Mouse (Mus musculus) intestine, embryonic 16.5 days (tissue): Measurements from ENCODE around the gene Flot2. TPM values are rescaled to one million over a fixed set of nuclear protein-coding genes. Genes with fewer than 3 reads are reported as not detected.

Experiments used
- ATAC-seq: fragments of 200-750 bp; cut with Nextera tagmentation; 2 replicates; pipeline ENCODE4 v1.8.0; 2017; ENCODE audit warnings: moderate TSS enrichment, moderate library complexity
- H3K27ac ChIP-seq: fragments of 300-500 bp; sonication (generic); 2 replicates; pipeline ENCODE4 v1.5.1; 2014; ENCODE audit warnings: mild to moderate bottlenecking, low read length
- H3K27me3 ChIP-seq: fragments of 300-500 bp; sonication (generic); replicated peaks from 2 replicates; pipeline ENCODE4 v1.6.1; 2014; ENCODE audit warnings: low read length, control low read depth, mixed read lengths; ENCODE audit not compliant: control insufficient read depth, insufficient read depth
- H3K36me3 ChIP-seq: fragments of 300-500 bp; sonication (generic); 2 replicates; pipeline ENCODE4 v1.6.1; 2014; ENCODE audit warnings: low read length, control low read depth; ENCODE audit not compliant: control insufficient read depth, insufficient read depth
- H3K4me1 ChIP-seq: fragments of 300-500 bp; sonication (generic); 2 replicates; pipeline ENCODE4 v1.6.1; 2014; ENCODE audit warnings: low read length, control low read depth, mixed read lengths; ENCODE audit not compliant: control insufficient read depth, insufficient read depth
- H3K4me2 ChIP-seq: fragments of 300-500 bp; sonication (generic); 2 replicates; pipeline ENCODE4 v1.6.1; 2014; ENCODE audit warnings: low read depth, low read length, control low read depth
- H3K4me3 ChIP-seq: fragments of 300-500 bp; sonication (generic); 2 replicates; pipeline ENCODE4 v1.5.1; 2014; ENCODE audit warnings: mild to moderate bottlenecking, low read length
- H3K9ac ChIP-seq: fragments of 300-500 bp; sonication (generic); 2 replicates; pipeline ENCODE4 v1.6.1; 2014; ENCODE audit warnings: low read depth, low read length
- H3K9me3 ChIP-seq: fragments of 300-500 bp; sonication (generic); 2 replicates; pipeline ENCODE4 v1.6.1; 2016; ENCODE audit warnings: low read length, control low read depth; ENCODE audit not compliant: control insufficient read depth
- WGBS: fragments of 180-500 bp; shearing (Covaris S2); extraction: QIAGEN DNeasy Blood & Tissue Kit; methylation state at CpG from one replicate; pipeline ENCODE4 v1.1.7; 2014; 5-methylcytosine and 5-hydroxymethylcytosine counted together
- polyA plus RNA-seq: library from polyadenylated mRNA; unstranded; fragments of >200 nt; fragmentation: Nextera tagmentation; extraction: Ambion mirVana; gene quantifications from 2 replicates; pipeline ENCODE4 v1.2.1, GENCODE M21; 2015

Flot2 gene
- polyA plus RNA-seq, 1 experiment from 2014 or later, result 40.9 TPM

DNA sequence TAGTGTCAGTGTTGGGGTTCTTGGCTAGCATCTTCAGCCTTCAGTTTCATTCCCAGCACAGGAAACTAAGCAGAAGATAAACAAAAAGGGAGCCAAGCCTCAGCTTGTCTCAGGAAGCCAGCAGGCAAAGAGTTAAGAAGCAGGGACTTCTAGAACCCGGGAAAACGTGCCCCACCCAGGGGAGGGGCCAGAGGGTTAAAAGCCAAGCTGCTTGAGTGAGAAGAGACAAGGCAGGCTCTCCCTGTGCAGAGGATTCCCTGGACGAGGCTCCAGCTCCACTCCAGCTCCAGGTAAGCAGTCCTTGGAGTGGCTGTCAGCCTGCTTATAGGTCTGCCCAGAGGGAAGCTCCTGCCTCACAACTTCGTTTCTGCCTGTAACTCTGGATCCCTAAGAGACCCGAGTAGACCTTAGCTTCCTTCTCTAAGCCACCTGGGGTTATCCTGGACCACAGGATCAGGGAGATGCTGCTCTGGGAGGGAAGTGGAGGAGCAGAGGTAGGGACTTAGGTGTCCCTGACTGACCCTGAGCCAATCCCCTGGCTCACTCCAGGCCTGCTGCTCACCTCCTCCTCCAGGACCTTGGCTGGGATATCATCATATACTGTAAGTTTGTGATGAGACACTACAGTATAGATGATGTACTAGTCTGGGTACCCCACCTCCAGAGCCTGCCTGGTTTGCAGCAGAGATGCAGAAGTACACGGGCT lies 34.8 kb downstream of the Flot2 start:
- H3K4me1 ChIP-seq, result no peaks in the 10 kb centered on the region
- H3K4me2 ChIP-seq, result no peak overlapping the region
- peaks cover 15% of the 10 kb centered on the region for H3K36me3 ChIP-seq
- no peak overlapping the region for H3K9ac ChIP-seq
- H3K4me3 ChIP-seq, result no peak overlapping the region
- H3K27ac ChIP-seq, result no peak overlapping the region
- 0 out of 2 replicates have a peak, but pooled peaks have one; percentile 30 for ATAC-seq
- 29% methylated on average over 6 of the region's 6 CpGs for WGBS
- no peaks in the 10 kb centered on the region for H3K27me3 ChIP-seq
- H3K9me3 ChIP-seq, result no peaks in the 10 kb centered on the region

DNA sequence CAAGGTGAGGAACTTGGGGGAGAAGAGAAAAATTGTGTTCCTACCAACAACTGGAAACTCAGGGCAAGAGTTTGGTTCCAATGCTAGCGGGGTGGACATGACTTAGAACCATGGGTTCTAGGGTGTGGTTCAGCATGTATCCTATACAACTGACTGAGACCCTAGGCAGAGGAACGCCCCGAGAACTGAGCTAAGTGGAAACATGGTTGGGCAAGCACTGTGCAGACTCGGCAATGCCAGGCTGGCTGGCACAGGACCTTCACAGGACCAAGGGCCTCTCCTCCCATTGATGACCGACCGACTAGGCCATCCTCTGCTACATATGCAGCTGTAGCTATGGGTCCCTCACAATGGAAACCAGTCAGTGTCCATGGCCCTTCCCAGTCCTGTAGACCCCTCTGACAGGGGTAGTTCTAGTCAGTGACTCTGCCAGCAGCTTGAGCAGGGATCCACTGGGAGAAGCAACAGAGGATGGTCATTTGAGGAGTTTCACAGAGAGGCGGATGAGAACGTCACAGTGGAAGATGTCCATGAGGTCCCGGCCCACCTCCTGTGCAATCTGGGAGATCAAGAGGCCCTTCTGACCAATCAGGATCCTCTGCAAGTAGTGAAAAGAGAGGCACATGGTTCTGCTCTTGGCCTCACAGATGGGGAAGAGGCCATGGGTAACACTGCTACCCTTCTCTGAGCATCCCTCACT lies 36.0 kb downstream of the Flot2 start:
- ATAC-seq, result peak; percentile 56

DNA sequence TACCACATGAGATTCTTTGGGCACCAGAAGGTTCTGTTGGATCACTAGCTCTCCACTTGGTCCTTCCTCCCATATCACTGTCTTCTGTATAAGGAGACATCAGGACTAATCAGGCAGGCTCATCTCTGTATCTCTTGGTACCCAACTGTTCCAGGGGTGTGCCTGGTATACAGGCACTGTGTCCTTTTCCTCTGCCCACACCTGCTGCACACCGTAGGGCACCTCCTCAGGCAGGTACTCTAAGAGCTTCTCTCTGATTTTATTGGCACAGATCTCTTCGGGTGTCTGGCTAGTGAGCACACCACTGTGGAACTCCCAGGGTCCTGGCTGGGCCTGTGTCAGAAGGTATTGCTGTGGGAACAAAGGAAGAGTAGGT lies 36.5 kb downstream of the Flot2 start:
- Histone ChIP-seq H3K27me3 (no peaks in the 10 kb centered on the region), H3K4me2 (no peak overlapping the region), H3K9me3 (no peaks in the 10 kb centered on the region), H3K27ac (no peak overlapping the region), H3K4me3 (no peak overlapping the region), H3K4me1 (peaks cover 4% of the 10 kb centered on the region), H3K36me3 (peaks cover 15% of the 10 kb centered on the region), H3K9ac (no peak overlapping the region)
- WGBS, result 88% methylated on average over 2 of the region's 2 CpGs
- peak; percentile 59; the same call in 1 of the 2 replicates for ATAC-seq

More for the DNA sequence above, 36.0 kb downstream of the Flot2 start:
- H3K9me3 ChIP-seq, result no peaks in the 10 kb centered on the region
- no peak overlapping the region for H3K9ac ChIP-seq
- peaks cover 15% of the 10 kb centered on the region for H3K36me3 ChIP-seq
- no peak overlapping the region for H3K4me2 ChIP-seq
- no peak overlapping the region for H3K27ac ChIP-seq
- H3K4me1 ChIP-seq, result no peaks in the 10 kb centered on the region
- H3K4me3 ChIP-seq, result no peak overlapping the region
- H3K27me3 ChIP-seq, result no peaks in the 10 kb centered on the region
- WGBS, result 93% methylated on average over 9 of the region's 9 CpGs

DNA sequence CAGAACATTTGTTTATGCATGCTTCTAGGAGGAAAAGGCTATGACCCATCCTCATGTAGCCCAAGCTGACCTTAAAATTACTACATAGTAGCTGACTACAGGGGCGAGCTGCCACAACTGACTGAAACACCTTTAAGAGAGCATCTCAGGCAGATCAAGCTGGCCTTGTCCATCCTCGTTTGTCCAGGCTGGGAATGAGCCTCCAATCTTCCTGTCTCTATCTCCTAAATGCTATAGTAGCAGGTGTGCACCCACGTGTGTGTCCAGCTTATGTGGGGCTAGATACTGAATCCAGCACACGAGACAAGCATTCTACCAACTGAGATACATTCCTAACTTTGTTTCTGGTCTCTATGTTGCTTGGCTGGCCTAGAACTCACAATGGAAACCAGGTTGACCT lies 36.9 kb downstream of the Flot2 start:
- no peak for ATAC-seq
- no peak overlapping the region for H3K4me3 ChIP-seq
- H3K36me3 ChIP-seq, result peaks cover 15% of the 10 kb centered on the region
- H3K9ac ChIP-seq, result no peak overlapping the region
- no peak overlapping the region for H3K4me2 ChIP-seq
- no peak overlapping the region for H3K27ac ChIP-seq
- H3K27me3 ChIP-seq, result no peaks in the 10 kb centered on the region
- H3K4me1 ChIP-seq, result peaks cover 7% of the 10 kb centered on the region
- H3K9me3 ChIP-seq, result no peaks in the 10 kb centered on the region
- 93% methylated on average over 4 of the region's 4 CpGs for WGBS

DNA sequence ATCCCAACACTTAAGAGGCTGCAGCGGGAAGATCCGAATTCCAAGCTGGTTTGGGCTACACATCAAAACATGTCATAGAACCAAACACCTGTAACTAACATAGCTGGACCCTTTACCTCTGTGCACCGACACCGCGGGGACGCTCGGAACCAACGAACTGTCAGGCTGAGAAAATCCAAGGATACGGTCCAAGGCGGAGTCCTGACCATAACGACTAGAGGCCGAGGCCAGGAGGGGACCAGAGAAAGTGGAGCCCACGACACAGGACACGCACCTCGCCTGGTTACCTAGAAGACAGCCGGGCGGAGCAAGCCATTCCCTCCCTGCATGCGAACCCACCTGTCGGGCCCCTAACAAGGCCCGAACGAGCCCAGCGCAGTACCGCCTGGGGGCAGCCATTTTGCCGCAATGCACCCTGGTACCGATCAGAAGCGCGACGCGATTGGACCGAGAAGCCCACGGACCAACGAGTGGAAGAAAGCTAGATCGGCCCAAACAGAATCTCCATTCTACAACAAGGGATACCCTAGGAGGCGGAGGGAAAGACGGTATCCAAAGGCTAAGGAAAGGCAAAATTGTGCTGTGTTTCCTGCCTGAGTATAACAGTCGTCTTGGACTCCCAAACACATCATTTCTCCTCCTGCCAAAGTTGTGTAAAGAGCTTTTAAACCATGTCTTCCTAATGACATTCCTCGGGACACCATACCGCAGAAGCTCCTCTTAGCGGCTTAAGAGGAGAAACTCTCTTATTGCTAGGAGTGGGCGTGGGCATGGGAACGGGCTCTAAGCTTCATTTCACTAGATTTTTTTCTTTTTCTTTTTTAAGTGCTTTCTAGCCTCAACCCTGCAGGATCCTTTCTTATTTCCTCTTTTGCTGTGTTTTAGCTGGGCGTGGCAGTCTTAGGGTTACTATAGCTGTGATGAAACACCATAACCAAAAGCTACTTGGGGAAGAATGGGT lies 42.5 kb downstream of the Flot2 start, which contains the start of gene Eral1:
TSS of gene Eral1 (minus strand) at position 423 of the 961 bp plus-strand sequence.
- peak within 1 kb of the TSS; percentile 88 for H3K9ac ChIP-seq
- no peaks in the 10 kb centered on the region for H3K27me3 ChIP-seq
- ATAC-seq, result peak; percentile 98
- H3K36me3 ChIP-seq, result peaks cover 7% of the 10 kb centered on the region
- H3K4me2 ChIP-seq, result peak within 1 kb of the TSS; percentile 81
- under 1% methylated on average over 42 of the region's 42 CpGs for WGBS
- 0 out of 2 replicates have a peak within 1 kb of the TSS, but pooled peaks have one; percentile 3 for H3K27ac ChIP-seq
- peaks cover 7% of the 10 kb centered on the region for H3K4me1 ChIP-seq
- H3K9me3 ChIP-seq, result no peaks in the 10 kb centered on the region
- H3K4me3 ChIP-seq, result peak within 1 kb of the TSS; percentile 70

DNA sequence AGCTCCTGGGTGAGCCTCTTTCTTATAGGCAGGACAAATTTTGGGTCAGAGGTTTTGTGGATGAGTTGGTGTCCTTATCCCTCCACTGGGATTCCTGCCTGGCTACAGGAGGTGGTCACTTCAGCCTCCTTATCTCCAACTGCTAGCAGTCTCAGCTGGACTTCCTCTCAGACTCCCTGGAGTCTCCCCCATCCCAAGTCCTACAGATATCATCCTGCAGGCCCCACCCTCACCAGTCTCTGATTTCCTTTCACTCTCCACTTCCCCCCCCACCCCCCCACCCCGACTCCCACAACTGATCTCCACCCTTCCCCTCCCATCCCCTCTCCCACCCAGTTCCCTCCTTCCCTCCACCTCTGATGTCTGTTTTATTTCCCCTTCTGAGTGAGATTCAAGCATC lies 45.9 kb downstream of the Flot2 start:
- 70% methylated on average over 1 of the region's 1 CpGs for WGBS
- Histone ChIP-seq H3K4me1 (peaks cover 7% of the 10 kb centered on the region), H3K4me3 (no peak overlapping the region), H3K9ac (no peak overlapping the region), H3K27me3 (no peaks in the 10 kb centered on the region), H3K27ac (no peak overlapping the region), H3K9me3 (no peaks in the 10 kb centered on the region), H3K36me3 (no peaks in the 10 kb centered on the region), H3K4me2 (no peak overlapping the region)
- no peak for ATAC-seq

DNA sequence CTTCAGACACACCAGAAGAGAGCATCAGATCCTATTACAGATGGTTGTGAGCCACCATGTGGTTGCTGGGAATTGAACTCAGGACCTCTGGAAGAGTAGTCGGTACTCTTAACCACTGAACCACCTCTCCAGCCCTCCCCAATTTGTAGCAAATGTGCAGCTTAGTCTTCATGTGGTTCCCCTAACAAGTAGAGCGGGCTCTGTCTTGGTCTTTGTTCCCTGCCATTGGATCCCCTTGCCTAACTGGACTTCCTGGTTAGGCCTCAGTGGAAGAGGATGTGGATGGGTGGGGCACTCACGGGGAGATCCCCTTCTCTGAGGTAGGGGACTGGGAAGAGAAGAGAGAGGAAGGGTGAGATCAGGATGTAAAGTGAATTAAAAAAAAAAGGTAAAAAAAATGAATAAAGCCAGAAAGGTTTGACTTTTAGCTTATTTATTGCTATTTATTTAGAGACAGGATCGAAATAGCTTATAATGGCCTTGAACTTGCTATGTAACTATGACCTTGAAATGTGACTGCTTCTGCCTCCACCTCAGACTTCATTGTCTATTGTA lies 49.3 kb downstream of the Flot2 start:
- Histone ChIP-seq H3K9ac (no peak overlapping the region), H3K4me3 (no peak overlapping the region), H3K4me2 (no peak overlapping the region), H3K9me3 (no peaks in the 10 kb centered on the region), H3K36me3 (no peaks in the 10 kb centered on the region), H3K27me3 (no peaks in the 10 kb centered on the region), H3K27ac (no peak overlapping the region), H3K4me1 (no peaks in the 10 kb centered on the region)
- no peak for ATAC-seq
- 75% methylated on average over 4 of the region's 4 CpGs for WGBS

DNA sequence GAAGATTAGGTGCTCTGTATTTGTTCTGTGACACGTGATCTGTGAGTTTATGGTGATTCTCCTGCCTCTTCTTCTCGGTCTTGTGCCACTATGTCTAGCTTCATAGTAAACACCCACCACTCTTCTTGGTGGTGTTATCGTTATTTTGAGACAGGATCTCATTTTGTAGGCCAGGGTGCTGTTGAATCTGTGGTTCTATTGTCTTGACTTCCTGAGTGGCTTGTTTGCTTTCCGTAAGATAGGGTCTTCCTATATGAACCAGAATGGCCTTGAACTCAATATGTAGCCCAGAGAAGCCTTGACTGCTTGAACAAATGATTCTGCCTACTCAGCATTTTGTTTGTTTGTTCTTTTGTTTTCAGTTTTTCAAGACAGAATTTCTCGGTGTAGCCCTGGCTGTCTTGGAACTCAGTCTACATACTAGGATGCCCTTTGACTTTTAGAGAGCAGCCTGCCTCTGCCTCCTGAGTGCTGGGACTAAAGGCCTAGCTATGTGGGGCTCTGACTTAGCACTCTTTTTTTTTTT lies 50.1 kb downstream of the Flot2 start:
- no peak overlapping the region for H3K4me2 ChIP-seq
- H3K9ac ChIP-seq, result no peak overlapping the region
- no peaks in the 10 kb centered on the region for H3K27me3 ChIP-seq
- no peak for ATAC-seq
- H3K4me1 ChIP-seq, result no peaks in the 10 kb centered on the region
- H3K4me3 ChIP-seq, result no peak overlapping the region
- H3K9me3 ChIP-seq, result no peaks in the 10 kb centered on the region
- WGBS, result 71% methylated on average over 5 of the region's 5 CpGs
- H3K36me3 ChIP-seq, result no peaks in the 10 kb centered on the region
- H3K27ac ChIP-seq, result no peak overlapping the region
